Mouse (Mus musculus) forebrain, embryonic 14.5 days (tissue): ENCODE results near the gene Eif2b4. TPM values are rescaled to one million over a fixed set of nuclear protein-coding genes. Genes with fewer than 3 reads are reported as not detected.
"Not testable (repeated sequence)": the region's sequence is repeated elsewhere in the genome, so short reads cannot be mapped to it uniquely, and the experiment has no call there.

Experiments
- ATAC-seq: fragments of 200-750 bp; cut with Nextera tagmentation; 2 replicates; pipeline ENCODE4 v1.8.0; 2017; ENCODE audit warnings: mild to moderate bottlenecking, moderate library complexity
- DNase-seq: peaks from one replicate; pipeline ENCODE4 v3.0.0-alpha.2; 2015; ENCODE audit warnings: low spot score
- H3K27ac ChIP-seq: fragments of 300-500 bp; sonication (generic); 2 replicates; pipeline ENCODE4 v1.5.1; 2014; ENCODE audit warnings: low read depth, mild to moderate bottlenecking, control low read depth, low read length, moderate library complexity
- H3K27me3 ChIP-seq: fragments of 300-500 bp; sonication (generic); replicated peaks from 2 replicates; pipeline ENCODE4 v1.6.1; 2014; ENCODE audit warnings: low read length, control low read depth, mixed read lengths; ENCODE audit not compliant: control insufficient read depth, insufficient read depth
- H3K36me3 ChIP-seq: fragments of 300-500 bp; sonication (generic); 2 replicates; pipeline ENCODE4 v1.6.1; 2014; ENCODE audit warnings: low read length, control low read depth; ENCODE audit not compliant: control insufficient read depth, insufficient read depth
- H3K4me1 ChIP-seq: fragments of 300-500 bp; sonication (generic); 2 replicates; pipeline ENCODE4 v1.6.1; 2014; ENCODE audit warnings: antibody characterized with exemption, low read length, control low read depth; ENCODE audit not compliant: control insufficient read depth, insufficient read depth
- H3K4me2 ChIP-seq: fragments of 300-500 bp; sonication (generic); 2 replicates; pipeline ENCODE4 v1.6.1; 2014; ENCODE audit warnings: mild to moderate bottlenecking, control low read depth, low read length
- H3K4me3 ChIP-seq: fragments of 300-500 bp; sonication (generic); 2 replicates; pipeline ENCODE4 v1.5.1; 2014; ENCODE audit warnings: low read depth, low read length, control low read depth
- H3K9ac ChIP-seq: fragments of 300-500 bp; sonication (generic); 2 replicates; pipeline ENCODE4 v1.6.1; 2014; ENCODE audit warnings: mild to moderate bottlenecking, low read length, control low read depth, moderate library complexity
- H3K9me3 ChIP-seq: fragments of 300-500 bp; sonication (generic); replicated peaks from 2 replicates; pipeline ENCODE4 v1.6.1; 2016; ENCODE audit warnings: low read length, control low read depth, mixed read lengths; ENCODE audit not compliant: control insufficient read depth
- WGBS: fragments of 180-500 bp; shearing (Covaris S2); extraction: QIAGEN DNeasy Blood & Tissue Kit; methylation state at CpG from one replicate; pipeline ENCODE4 v1.1.7; 2014; 5-methylcytosine and 5-hydroxymethylcytosine counted together
- polyA plus RNA-seq: library from polyadenylated mRNA; unstranded; fragments of >200 nt; fragmentation: Nextera tagmentation; extraction: Ambion mirVana; gene quantifications from 2 replicates; pipeline ENCODE4 v1.2.1, GENCODE M21; 2014

The Eif2b4 gene
- polyA plus RNA-seq, 1 experiment from 2014 or later: 84.5 TPM

- H3K36me3 ChIP-seq: no peaks in the 10 kb centered on the region
- WGBS: under 1% methylated on average over 62 of the region's 70 CpGs
- peaks cover 5% of the 10 kb centered on the region; the same call in 1 of the 2 replicates for H3K4me1 ChIP-seq
- ATAC-seq (peak; percentile 96), DNase-seq (peak; percentile 97)
- peak within 1 kb of the TSS; percentile 90 for H3K9ac ChIP-seq
- H3K4me3 ChIP-seq: peak within 1 kb of the TSS; percentile 96
- peak within 1 kb of the TSS; percentile 77 for H3K4me2 ChIP-seq
- H3K27ac ChIP-seq: peak within 1 kb of the TSS; percentile 90
- no peaks in the 10 kb centered on the region for H3K27me3 ChIP-seq
- H3K9me3 ChIP-seq: no peaks in the 10 kb centered on the region
These were observed 27.4 kb upstream of the Eif2b4 start, which contains the start of gene Ppm1g for GRCm38 (mm10) chr5:31220448-31221303. Gene Ppm1g, minus strand, starts transcription at chr5:31220687.

DNA sequence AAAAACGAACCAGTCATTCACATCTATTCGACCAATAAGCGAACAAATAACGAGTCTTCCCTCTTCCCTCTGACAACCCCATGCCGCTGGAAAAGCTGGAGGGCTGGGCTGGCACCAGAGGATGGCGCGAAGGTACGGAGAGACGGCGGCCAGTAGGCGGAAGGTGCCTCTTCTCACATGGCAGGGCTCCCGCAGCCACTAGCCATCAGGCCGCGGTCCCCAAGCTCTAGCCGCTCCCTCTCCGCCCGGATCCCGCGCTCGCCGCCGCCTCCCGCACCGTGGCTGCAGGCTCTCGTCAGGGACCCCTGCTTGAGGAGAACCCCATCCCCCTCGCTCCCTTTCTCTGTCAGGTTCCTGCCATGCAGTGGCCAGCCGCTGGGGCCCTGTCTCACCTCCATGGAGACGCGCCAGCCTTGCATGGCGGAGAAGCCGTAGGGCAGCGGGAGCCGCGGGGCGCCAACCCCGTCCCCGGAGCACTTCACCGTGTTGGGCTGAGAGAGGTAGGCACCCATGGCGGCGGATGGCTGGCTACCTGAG is 26.7 kb upstream of the Eif2b4 start:
- Histone ChIP-seq H3K4me1 (peaks cover 5% of the 10 kb centered on the region; the same call in 1 of the 2 replicates), H3K4me2 (peak overlapping the region; percentile 77), H3K4me3 (peak overlapping the region; percentile 96), H3K36me3 (no peaks in the 10 kb centered on the region), H3K9me3 (no peaks in the 10 kb centered on the region), H3K27ac (peak overlapping the region; percentile 90), H3K27me3 (no peaks in the 10 kb centered on the region), H3K9ac (peak overlapping the region; percentile 90)
- DNase-seq (peak; percentile 59), ATAC-seq (peak; percentile 64)
- under 1% methylated on average over 40 of the region's 40 CpGs for WGBS

GRCm38 (mm10) chr5:31219474-31219873 is 26.2 kb upstream of the Eif2b4 start:
- Histone ChIP-seq H3K27ac (peak overlapping the region; percentile 90; the same call in 1 of the 2 replicates), H3K4me1 (peaks cover 5% of the 10 kb centered on the region; the same call in 1 of the 2 replicates), H3K4me2 (peak overlapping the region; percentile 77), H3K9me3 (no peaks in the 10 kb centered on the region), H3K27me3 (no peaks in the 10 kb centered on the region), H3K36me3 (no peaks in the 10 kb centered on the region), H3K9ac (peak overlapping the region; percentile 90), H3K4me3 (peak overlapping the region; percentile 96)
- no peak for DNase-seq
- no peak for ATAC-seq
- 2% methylated on average over 11 of the region's 11 CpGs for whole genome bisulfite sequencing

DNA sequence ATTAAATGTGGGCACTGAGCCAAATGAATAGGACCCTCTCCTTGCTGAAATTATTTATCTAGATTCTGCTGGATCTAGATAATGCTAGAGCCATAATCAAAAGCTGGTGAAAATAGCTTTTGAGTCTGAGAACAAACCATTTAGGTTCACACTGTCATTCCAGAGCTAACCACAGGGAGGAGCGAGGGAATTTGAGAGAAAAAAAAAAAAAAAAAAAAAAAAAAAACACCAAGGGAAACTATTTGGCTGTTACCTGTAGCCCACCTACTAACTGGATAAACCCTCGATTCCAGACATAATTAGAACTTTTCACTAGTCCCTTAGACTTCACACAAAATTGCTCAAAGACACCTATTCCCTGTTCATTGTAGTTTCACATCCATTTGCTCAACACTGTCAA is 25.8 kb upstream of the Eif2b4 start:
- Histone ChIP-seq H3K4me3 (peak overlapping the region; percentile 96), H3K27ac (no peak overlapping the region), H3K4me1 (peaks cover 5% of the 10 kb centered on the region; the same call in 1 of the 2 replicates), H3K9ac (no peak overlapping the region), H3K9me3 (no peaks in the 10 kb centered on the region), H3K36me3 (no peaks in the 10 kb centered on the region), H3K27me3 (no peaks in the 10 kb centered on the region), H3K4me2 (peak overlapping the region; percentile 77)
- WGBS: 2% methylated on average over 2 of the region's 2 CpGs
- ATAC-seq: no peak
- peak; percentile 69 for DNase-seq

GRCm38 (mm10) chr5:31218294-31218693 is 25.1 kb upstream of the Eif2b4 start:
- Histone ChIP-seq H3K36me3 (no peaks in the 10 kb centered on the region), H3K27ac (no peak overlapping the region), H3K4me1 (peaks cover 5% of the 10 kb centered on the region; the same call in 1 of the 2 replicates), H3K4me2 (no peak overlapping the region), H3K9ac (no peak overlapping the region), H3K9me3 (no peaks in the 10 kb centered on the region), H3K4me3 (no peak overlapping the region), H3K27me3 (no peaks in the 10 kb centered on the region)
- WGBS: 77% methylated on average over 7 of the region's 7 CpGs
- ATAC-seq: no peak
- no peak for DNase-seq

GRCm38 (mm10) chr5:31216554-31216953 is 23.3 kb upstream of the Eif2b4 start:
- H3K27ac ChIP-seq, ATAC-seq, H3K4me2 ChIP-seq, H3K27me3 ChIP-seq, H3K9ac ChIP-seq, H3K4me1 ChIP-seq, DNase-seq, H3K9me3 ChIP-seq, H3K36me3 ChIP-seq, H3K4me3 ChIP-seq: not testable (repeated sequence)
- 87% methylated on average over 6 of the region's 6 CpGs for WGBS

DNA sequence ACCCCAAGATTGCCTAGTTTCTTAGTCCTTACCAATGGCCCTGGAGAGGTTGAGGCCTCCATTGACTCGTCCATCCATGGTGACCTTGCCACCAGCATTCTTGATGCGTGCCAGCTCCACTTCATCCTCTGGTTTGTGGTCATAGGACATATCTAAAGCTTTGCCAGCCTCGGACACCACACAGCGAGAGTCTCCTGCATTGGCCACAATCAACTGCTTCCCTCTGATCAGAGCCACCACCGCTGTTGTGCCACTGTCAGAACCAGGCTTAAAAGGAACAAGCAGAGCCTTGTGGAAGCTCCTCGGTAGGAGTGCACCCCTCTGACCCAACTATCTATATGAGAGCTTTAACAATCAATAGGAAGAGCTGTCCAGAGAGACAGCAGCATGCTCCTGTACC is 11.2 kb upstream of the Eif2b4 start:
- Histone ChIP-seq H3K9me3 (0 out of 2 replicates have a peak, but pooled peaks cover 3% of the 10 kb centered on the region), H3K9ac (no peak overlapping the region), H3K4me3 (no peak overlapping the region), H3K4me2 (no peak overlapping the region), H3K4me1 (peaks cover 15% of the 10 kb centered on the region), H3K36me3 (peaks cover 69% of the 10 kb centered on the region), H3K27ac (no peak overlapping the region), H3K27me3 (no peaks in the 10 kb centered on the region)
- ATAC-seq: no peak
- 95% methylated on average over 6 of the region's 6 CpGs for WGBS
- no peak for DNase-seq

DNA sequence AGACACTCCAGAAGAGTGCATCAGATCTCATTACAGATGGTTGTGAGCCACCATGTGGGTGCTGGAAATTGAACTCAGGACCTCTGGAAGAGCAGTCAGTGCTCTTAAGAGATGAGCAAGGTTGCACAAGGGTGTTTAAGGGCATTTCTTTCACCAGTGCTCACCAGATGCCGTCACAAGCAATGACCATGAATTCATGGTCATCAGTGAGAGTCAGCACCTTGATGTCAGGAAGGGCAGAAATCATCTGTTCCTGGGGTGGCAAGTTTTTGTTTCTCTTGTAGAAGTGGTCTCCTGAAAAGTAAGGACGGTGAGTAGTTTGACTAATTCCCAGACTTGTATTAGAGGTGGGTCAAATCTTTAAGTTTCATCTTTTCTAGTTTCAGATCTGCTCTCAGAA is 10.6 kb upstream of the Eif2b4 start:
- Histone ChIP-seq H3K4me2 (no peak overlapping the region), H3K4me3 (no peak overlapping the region), H3K4me1 (peaks cover 15% of the 10 kb centered on the region), H3K9ac (no peak overlapping the region), H3K27me3 (no peaks in the 10 kb centered on the region), H3K9me3 (0 out of 2 replicates have a peak, but pooled peaks cover 3% of the 10 kb centered on the region), H3K36me3 (peaks cover 74% of the 10 kb centered on the region), H3K27ac (no peak overlapping the region)
- no peak for DNase-seq
- ATAC-seq: no peak
- 93% methylated on average over 2 of the region's 2 CpGs for WGBS
